ENCODE assay signal across 21 mouse cellular contexts in the genomic region with DNA sequence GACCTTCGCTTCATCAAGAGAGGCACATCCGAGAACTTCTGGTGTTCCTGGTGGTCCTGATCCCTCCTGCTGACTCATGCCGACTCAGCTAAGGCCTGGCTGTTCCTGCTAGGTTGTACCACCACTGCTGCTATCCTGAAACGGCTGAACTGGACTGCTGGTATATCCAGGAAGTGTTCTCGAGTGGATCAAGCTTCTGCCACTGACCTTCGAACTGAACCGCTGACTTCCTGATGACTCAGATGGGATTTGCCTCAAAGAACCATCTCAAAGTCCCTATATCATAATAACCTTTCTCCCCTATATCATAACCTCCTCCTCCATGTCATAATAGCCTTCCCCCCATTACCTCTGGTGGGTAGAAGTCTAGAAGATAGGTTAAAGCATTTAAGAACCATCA.
"Had no signal": no experiment of that assay in that cellular context is flagged by ENCODE, and none has a peak within 500 bp of the region (broad histone marks: within the 10 kb centered on the region; RNA-seq: fewer than 3 reads in every experiment).

No protein-coding gene starts in this region.

- H3K4me2 ChIP-seq: lung, embryonic 15.5 days; midbrain, embryonic 11.5 days; midbrain, embryonic 13.5 days; midbrain, embryonic 15.5 days; neural tube, embryonic 13.5 days; neural tube, embryonic 15.5 days had no signal

- H3K9ac ChIP-seq: liver, postnatal 0 days; lung, embryonic 15.5 days; midbrain, embryonic 13.5 days; midbrain, embryonic 15.5 days; neural tube, embryonic 13.5 days; neural tube, embryonic 15.5 days had no signal

- H3K36me3 ChIP-seq: lung, embryonic 15.5 days; midbrain, embryonic 13.5 days; midbrain, embryonic 15.5 days; neural tube, embryonic 13.5 days; neural tube, embryonic 15.5 days had no signal

- ATAC-seq: liver, postnatal 0 days; lung, postnatal 0 days; midbrain, embryonic 13.5 days; midbrain, embryonic 15.5 days had no signal

- H3K9me3 ChIP-seq: lung, embryonic 15.5 days; midbrain, embryonic 13.5 days; midbrain, embryonic 15.5 days; neural tube, embryonic 13.5 days; neural tube, embryonic 15.5 days had no signal

- H3K4me1 ChIP-seq: lung, embryonic 15.5 days; midbrain, embryonic 13.5 days; midbrain, embryonic 15.5 days; neural tube, embryonic 13.5 days; neural tube, embryonic 15.5 days had no signal

- H3K4me3 ChIP-seq: lung, embryonic 15.5 days; megakaryocyte, embryonic 14.5 days; midbrain, embryonic 13.5 days; midbrain, embryonic 15.5 days; myocyte; neural tube, embryonic 13.5 days; neural tube, embryonic 15.5 days had no signal

- H3K27ac ChIP-seq: lung, embryonic 15.5 days; macrophage; midbrain, embryonic 13.5 days; midbrain, embryonic 15.5 days; neural tube, embryonic 13.5 days; neural tube, embryonic 15.5 days had no signal

- DNase-seq: liver, postnatal 0 days; lung, adult 2 months; lung, postnatal 14 days; lung, postnatal 36 days; retina, postnatal 1 day; right cerebral cortex, adult 18-20 months; right cerebral cortex, postnatal 14 days; spleen, adult 18-20 months; thymus, adult 18-20 months; thymus, postnatal 14 days; thymus, postnatal 36 days had no signal

- H3K27me3 ChIP-seq: lung, embryonic 15.5 days; megakaryocyte, embryonic 14.5 days; midbrain, embryonic 13.5 days; midbrain, embryonic 15.5 days; neural tube, embryonic 13.5 days; neural tube, embryonic 15.5 days had no signal
